Mouse (Mus musculus) heart, postnatal 25 days (tissue): ENCODE measurements around the gene Olfr51. TPM values are rescaled to one million over a fixed set of nuclear protein-coding genes. Genes with fewer than 3 reads are reported as not detected.
"Not testable (repeated sequence)": the region's sequence is repeated elsewhere in the genome, so short reads cannot be mapped to it uniquely, and the experiment has no call there.

Experiments used
- DNase-seq: peaks from one replicate; pipeline ENCODE4 v3.0.0; 2022; ENCODE audit warnings: low spot score
- intact Hi-C: fragments of 180-260 bp; cut with DNase I; formaldehyde crosslinking; loops from one replicate; pipeline ENCODE4 v1.15.1; 2025
- total RNA-seq, 2 experiments: library from RNA; stranded (reverse); gene quantifications; 2 replicates each; pipeline ENCODE4 v1.2.3; 2021

Gene Olfr51
- total RNA-seq: not detected

- no peak for DNase-seq
- intact Hi-C loops: no loop called here
These were observed at the start of gene Olfr51 for GRCm38 (mm10) chr11:51003296-51003695. Olfr51 (plus strand) TSS chr11:51003596.

GRCm38 (mm10) chr11:50953665-50954064, 49.7 kb upstream of the Olfr51 start, which contains the start of gene Prop1:
Prop1 (minus strand) TSS chr11:50953765.
- intact Hi-C loops: no loop called here
- no peak for DNase-seq

DNA sequence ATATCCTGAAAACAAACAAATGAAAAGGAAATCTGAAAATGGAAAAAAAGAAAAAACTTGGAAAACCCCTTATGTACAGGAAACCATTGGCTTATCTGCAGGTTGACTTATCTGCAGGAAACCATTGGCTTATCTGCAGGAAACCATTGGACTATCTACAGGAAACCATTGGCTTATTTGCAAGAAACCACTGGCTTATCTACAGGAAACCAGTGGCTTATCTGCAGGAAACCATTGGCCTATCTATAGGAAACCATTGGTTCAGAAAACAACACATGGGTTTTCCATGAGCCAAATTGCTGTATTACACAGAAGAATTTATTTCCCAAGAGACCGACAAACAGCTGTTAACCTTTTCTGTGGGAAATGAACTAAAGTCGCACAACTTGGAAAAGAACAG, 38.5 kb upstream of the Olfr51 start:
- DNase-seq: no peak
- intact Hi-C loops: no loop called here

DNA sequence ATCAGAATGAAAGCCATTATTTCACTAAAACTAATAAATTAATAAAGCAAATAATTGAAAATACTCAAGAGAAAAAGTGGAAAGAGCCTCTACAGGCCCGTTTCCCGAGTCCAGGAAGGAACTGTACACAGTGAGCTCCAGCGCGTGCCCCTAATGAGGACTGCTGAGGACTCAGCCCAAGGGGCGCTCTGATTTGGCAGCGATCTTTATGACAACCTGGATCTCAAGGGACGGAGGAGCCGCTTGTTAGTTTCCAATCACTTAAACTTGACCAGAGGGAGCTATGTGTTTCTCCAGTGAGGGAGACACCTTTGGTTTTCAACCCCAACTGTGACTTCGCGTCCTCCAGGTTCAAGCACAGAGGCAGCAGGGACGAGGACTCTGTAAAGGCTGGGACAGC, 37.2 kb upstream of the Olfr51 start, which contains the start of gene Olfr1378:
Gene Olfr1378 (plus strand): TSS at position 301 of the 400 bp plus-strand sequence.
- intact Hi-C loops: no loop called here
- DNase-seq: no peak

GRCm38 (mm10) chr11:50977216-50977615, 26.2 kb upstream of the Olfr51 start:
- intact Hi-C loops: no loop called here
- no peak for DNase-seq

- DNase-seq: no peak
- intact Hi-C loops: no loop called here
These were observed 21.7 kb upstream of the Olfr51 start, which contains the start of gene Olfr1377 for GRCm38 (mm10) chr11:50981667-50982066. Olfr1377 (plus strand) TSS chr11:50981967.

GRCm38 (mm10) chr11:51011821-51012220, 8.4 kb downstream of the Olfr51 start:
- no peak for DNase-seq
- intact Hi-C loops: no loop called here

DNA sequence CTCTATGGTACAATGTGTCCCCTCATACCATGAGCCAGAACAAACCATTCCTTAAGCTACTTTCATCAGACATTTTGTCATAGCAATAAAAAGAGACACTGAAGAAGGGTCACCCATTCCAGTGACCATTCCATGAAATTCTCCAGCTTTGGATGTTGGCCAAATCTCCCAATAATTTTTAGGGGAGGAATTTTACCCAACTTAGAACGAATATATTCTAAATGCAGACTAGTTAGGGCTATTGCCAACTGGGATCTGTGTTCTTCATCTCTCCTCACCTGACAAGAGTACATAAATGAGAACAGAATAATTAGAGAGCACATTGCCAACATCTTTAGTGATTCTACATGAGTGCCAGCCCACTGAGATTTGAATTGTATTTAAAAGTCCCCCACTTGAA, 10.5 kb downstream of the Olfr51 start, which contains the start of gene Olfr54:
Gene Olfr54 (plus strand): TSS at position 301 of the 400 bp plus-strand sequence.
- intact Hi-C loops: no loop called here
- DNase-seq: no peak

GRCm38 (mm10) chr11:51016341-51016740, 12.9 kb downstream of the Olfr51 start:
- DNase-seq: no peak

GRCm38 (mm10) chr11:51026811-51027210, 23.4 kb downstream of the Olfr51 start:
- intact Hi-C loops, DNase-seq: not testable (repeated sequence)

More at GRCm38 (mm10) chr11:51016341-51016740, 12.9 kb downstream of the Olfr51 start:
- intact Hi-C loops: no loop called here

DNA sequence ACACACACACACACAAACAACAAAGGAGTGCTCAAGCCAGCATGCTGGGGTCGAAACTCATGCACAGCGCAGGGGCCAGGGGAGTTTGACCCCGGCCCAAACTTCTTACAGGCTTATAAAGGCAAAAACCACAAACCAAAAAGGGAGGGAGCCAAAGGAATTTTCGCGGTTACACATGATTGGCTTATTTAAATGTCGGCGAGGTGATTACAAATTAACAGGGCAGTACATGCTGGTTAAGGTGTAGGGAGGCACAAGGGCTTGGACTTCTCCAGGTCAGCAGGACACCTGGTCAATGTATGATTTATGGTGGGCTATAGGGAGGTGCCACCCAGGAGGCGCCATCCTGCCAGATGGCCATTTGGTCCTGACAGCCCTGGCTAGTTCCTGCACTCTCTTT, 26.0 kb downstream of the Olfr51 start:
- DNase-seq, intact Hi-C loops: not testable (repeated sequence)

GRCm38 (mm10) chr11:51030225-51030624, 26.8 kb downstream of the Olfr51 start:
- DNase-seq: no peak
- intact Hi-C loops: no loop called here

DNA sequence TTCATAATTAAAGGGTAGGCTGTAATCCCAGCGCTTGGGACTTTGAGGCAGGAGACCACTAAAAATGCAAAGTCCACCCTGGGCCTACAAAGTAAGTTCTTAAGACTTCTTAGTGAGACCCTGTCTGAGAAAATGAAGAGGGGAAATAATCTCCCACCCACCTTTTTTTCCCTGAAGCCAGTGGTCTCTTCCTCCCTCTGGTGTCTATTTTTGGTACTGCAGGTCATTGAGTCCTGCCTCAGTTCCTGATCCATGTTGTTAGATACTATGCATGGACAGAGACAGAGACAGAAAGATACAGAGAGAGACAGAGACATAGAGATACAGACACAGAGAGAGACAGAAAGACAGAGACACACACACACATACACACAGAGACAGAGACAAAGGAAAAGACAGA, 29.5 kb downstream of the Olfr51 start:
- no peak for DNase-seq
- intact Hi-C loops: loop anchor here (1.0 kb wide), 1 partner anchor 93 kb away; no protein-coding TSS in a partner anchor

- DNase-seq, intact Hi-C loops: not testable (repeated sequence)
These were observed 30.7 kb downstream of the Olfr51 start for GRCm38 (mm10) chr11:51034141-51034540.

DNA sequence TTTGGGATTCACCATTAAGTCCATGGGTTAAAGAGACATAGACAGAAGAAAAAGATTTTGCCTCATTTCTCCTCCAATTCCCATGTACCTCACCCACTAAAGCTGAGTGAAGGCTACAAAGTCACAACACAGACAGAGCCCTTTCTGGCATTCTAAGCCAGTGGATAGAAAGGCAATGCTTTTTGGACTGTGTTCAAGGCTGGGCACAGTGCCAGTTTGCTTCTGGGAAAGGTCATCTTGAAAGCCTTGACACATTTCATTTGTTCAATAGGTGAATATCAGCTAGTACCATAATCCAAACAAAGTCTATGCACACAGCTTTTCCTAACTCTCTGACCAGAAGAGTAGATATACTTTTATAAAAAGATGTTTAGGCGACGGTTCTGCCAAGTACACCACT, 32.6 kb downstream of the Olfr51 start:
- no peak for DNase-seq
- intact Hi-C loops: no loop called here

GRCm38 (mm10) chr11:51044776-51045175, 41.4 kb downstream of the Olfr51 start:
- DNase-seq, intact Hi-C loops: not testable (repeated sequence)

GRCm38 (mm10) chr11:51047809-51048208, 44.4 kb downstream of the Olfr51 start, which contains the start of gene Olfr1375:
Olfr1375 (plus strand) TSS chr11:51048109.
- intact Hi-C loops: not testable (repeated sequence)

DNA sequence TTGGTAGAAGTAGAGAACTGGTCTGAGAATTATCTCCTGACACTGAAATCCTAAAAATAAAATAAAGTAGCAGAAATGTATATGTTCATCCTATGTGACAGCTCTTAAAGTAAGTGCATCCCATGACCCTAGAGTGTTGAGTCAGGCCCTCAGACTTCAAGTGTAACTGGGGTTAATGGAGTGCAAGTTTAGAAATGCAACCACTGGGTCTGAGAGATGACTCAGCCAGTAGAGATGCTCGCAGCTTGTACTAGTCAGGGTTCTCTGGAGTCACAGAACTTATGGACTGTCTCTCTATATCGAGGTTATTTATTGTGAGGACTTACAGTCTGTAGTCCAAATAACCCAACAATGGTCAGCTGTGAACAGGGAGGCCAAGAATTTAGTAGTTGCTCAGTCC, 48.3 kb downstream of the Olfr51 start:
- DNase-seq: no peak
- intact Hi-C loops: no loop called here

More at GRCm38 (mm10) chr11:51047809-51048208, 44.4 kb downstream of the Olfr51 start, which contains the start of gene Olfr1375:
- not testable (repeated sequence) for DNase-seq

DNA sequence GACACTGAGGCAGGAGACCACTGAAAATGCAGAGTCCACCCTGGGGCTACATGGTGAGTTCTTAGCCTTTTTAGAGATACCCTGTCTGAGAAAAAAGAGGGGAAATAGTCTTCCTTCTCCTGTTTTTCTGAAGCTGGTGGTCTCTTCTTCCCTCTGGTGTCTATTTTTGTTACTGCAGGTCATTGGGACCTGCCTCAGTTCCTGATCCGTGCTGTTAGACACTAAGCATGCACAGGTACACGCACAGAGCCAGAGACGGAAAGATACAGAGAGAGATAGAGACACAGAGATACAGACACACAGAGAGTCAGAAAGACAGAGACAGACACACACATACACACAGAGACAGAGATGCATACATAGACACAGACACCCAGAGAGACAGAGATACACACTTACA, 49.8 kb downstream of the Olfr51 start:
- no peak for DNase-seq
- intact Hi-C loops: no loop called here

DNA sequence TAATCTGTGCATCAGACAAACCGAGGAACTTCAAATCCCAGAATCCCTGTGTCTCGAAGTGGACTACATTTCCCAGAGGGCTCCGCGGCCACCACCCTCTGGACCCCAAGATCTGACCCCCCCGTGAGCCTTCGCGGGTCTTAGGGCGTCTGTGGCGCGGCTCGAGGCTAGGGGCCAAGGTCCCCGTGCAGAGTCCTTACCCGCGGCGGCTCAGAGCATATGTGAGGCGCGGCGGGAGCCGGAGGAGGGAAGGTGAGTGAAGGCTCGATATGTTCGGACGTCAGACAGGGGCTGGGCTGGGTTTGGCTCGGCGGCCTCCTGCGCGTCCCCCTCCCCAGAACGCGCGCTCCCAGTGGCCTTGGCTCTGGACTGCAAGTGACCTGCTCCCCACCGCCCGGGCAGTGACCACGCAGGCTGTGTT, 55.8 kb downstream of the Olfr51 start, which contains the start of gene Zfp354a:
Gene Zfp354a (plus strand): TSS at position 107 of the 421 bp plus-strand sequence.
- intact Hi-C loops: loop anchor here (5.0 kb wide), 1 partner anchor 232 kb away; the partner anchor contains the start of gene Zfp354c
- peak; percentile 29 for DNase-seq
